Mouse (Mus musculus): ENCODE measurements around the gene Ankef1. TPM values are rescaled to one million over a fixed set of nuclear protein-coding genes. Genes with fewer than 3 reads are reported as not detected.

The Ankef1 gene
- polyA plus RNA-seq, 1 experiment from 2014 or later = 0.62 TPM

Other genes starting within 250 kb of the Ankef1 start
- gene Pak7, start 113.9 kb upstream of the Ankef1 start, polyA plus RNA-seq (2014; fragmentation: Nextera tagmentation; extraction: Ambion mirVana) = 1.8 and 3.0 TPM in 2 replicates
- gene Snap25, start 211.5 kb downstream of the Ankef1 start, polyA plus RNA-seq (2014; fragmentation: Nextera tagmentation; extraction: Ambion mirVana) = 13.2 and 16.6 TPM in 2 replicates

Measured in stomach, embryonic 14.5 days (tissue).